32 mouse cellular contexts compared by ENCODE assay signal in genomic region chr10:115448614-115449013, GRCm38 (mm10).
"Had no signal": no experiment of that assay in that cellular context is flagged by ENCODE, and none has a peak within 500 bp of the region (broad histone marks: within the 10 kb centered on the region; RNA-seq: fewer than 3 reads in every experiment).

No protein-coding gene starts in this region.

- H3K4me1 ChIP-seq: limb, embryonic 10.5 days; limb, embryonic 13.5 days; limb, embryonic 15.5 days; liver, embryonic 12.5 days; liver, embryonic 13.5 days; liver, embryonic 15.5 days; lung, embryonic 15.5 days; megakaryocyte, embryonic 14.5 days; midbrain, embryonic 10.5 days; midbrain, embryonic 12.5 days; midbrain, embryonic 13.5 days; midbrain, embryonic 15.5 days; neural tube, embryonic 12.5 days had no signal

- H3K4me3 ChIP-seq: limb, embryonic 10.5 days; limb, embryonic 12.5 days; limb, embryonic 13.5 days; limb, embryonic 15.5 days; liver, embryonic 12.5 days; liver, embryonic 13.5 days; liver, embryonic 15.5 days; lung, embryonic 15.5 days; megakaryocyte, embryonic 14.5 days; midbrain, embryonic 10.5 days; midbrain, embryonic 12.5 days; midbrain, embryonic 13.5 days; midbrain, embryonic 15.5 days; myocyte; neural tube, embryonic 12.5 days had no signal

- H3K36me3 ChIP-seq: limb, embryonic 10.5 days; limb, embryonic 12.5 days; limb, embryonic 13.5 days; limb, embryonic 15.5 days; liver, embryonic 12.5 days; liver, embryonic 13.5 days; liver, embryonic 15.5 days; lung, embryonic 15.5 days; midbrain, embryonic 12.5 days; midbrain, embryonic 13.5 days; midbrain, embryonic 15.5 days; neural tube, embryonic 12.5 days had no signal

- H3K9ac ChIP-seq: limb, embryonic 12.5 days; limb, embryonic 13.5 days; limb, embryonic 15.5 days; liver, embryonic 12.5 days; liver, embryonic 13.5 days; liver, embryonic 14.5 days; liver, embryonic 15.5 days; liver, postnatal 0 days; lung, embryonic 14.5 days; lung, embryonic 15.5 days; midbrain, embryonic 12.5 days; midbrain, embryonic 13.5 days; midbrain, embryonic 15.5 days; neural tube, embryonic 12.5 days had no signal

- DNase-seq: left cerebral cortex, postnatal 4 days; liver; liver, embryonic 13.5 days; liver, postnatal 0 days; lung, adult 18-20 months; lung, adult 2 months; lung, embryonic 14.5 days; lung, postnatal 10 days; lung, postnatal 14 days; lung, postnatal 36 days; lung, postnatal 4 days; midbrain, embryonic 14.5 days had no signal

- ATAC-seq: liver, embryonic 12.5 days; liver, postnatal 0 days; lung, postnatal 0 days; midbrain, embryonic 13.5 days; midbrain, embryonic 15.5 days; midbrain, embryonic 16.5 days had no signal

- H3K27ac ChIP-seq: limb, embryonic 10.5 days; limb, embryonic 12.5 days; limb, embryonic 13.5 days; limb, embryonic 15.5 days; liver, embryonic 12.5 days; liver, embryonic 13.5 days; liver, embryonic 14.5 days; liver, embryonic 15.5 days; lung, embryonic 15.5 days; macrophage; midbrain, embryonic 10.5 days; midbrain, embryonic 12.5 days; midbrain, embryonic 13.5 days; midbrain, embryonic 15.5 days; neural tube, embryonic 12.5 days had no signal

- H3K4me2 ChIP-seq: limb, embryonic 12.5 days; limb, embryonic 13.5 days; limb, embryonic 15.5 days; liver, embryonic 11.5 days; liver, embryonic 12.5 days; liver, embryonic 13.5 days; liver, embryonic 15.5 days; lung, embryonic 14.5 days; lung, embryonic 15.5 days; midbrain, embryonic 11.5 days; midbrain, embryonic 12.5 days; midbrain, embryonic 13.5 days; midbrain, embryonic 15.5 days; neural tube, embryonic 12.5 days had no signal

- H3K9me3 ChIP-seq: limb, embryonic 10.5 days; limb, embryonic 15.5 days; liver, embryonic 12.5 days; liver, embryonic 13.5 days; liver, embryonic 15.5 days; lung, embryonic 15.5 days had no signal

- H3K27me3 ChIP-seq: limb, embryonic 12.5 days; limb, embryonic 13.5 days; limb, embryonic 15.5 days; liver, embryonic 12.5 days; liver, embryonic 13.5 days; liver, embryonic 15.5 days; lung, embryonic 15.5 days; midbrain, embryonic 12.5 days; midbrain, embryonic 13.5 days; midbrain, embryonic 15.5 days; neural tube, embryonic 12.5 days had no signal
